Mouse (Mus musculus) thymus, postnatal 25 days (tissue): ENCODE data around the gene Prox2.

Experiments used
- DNase-seq: peaks from one replicate; pipeline ENCODE4 v3.0.0; 2022

The Prox2 gene

DNA sequence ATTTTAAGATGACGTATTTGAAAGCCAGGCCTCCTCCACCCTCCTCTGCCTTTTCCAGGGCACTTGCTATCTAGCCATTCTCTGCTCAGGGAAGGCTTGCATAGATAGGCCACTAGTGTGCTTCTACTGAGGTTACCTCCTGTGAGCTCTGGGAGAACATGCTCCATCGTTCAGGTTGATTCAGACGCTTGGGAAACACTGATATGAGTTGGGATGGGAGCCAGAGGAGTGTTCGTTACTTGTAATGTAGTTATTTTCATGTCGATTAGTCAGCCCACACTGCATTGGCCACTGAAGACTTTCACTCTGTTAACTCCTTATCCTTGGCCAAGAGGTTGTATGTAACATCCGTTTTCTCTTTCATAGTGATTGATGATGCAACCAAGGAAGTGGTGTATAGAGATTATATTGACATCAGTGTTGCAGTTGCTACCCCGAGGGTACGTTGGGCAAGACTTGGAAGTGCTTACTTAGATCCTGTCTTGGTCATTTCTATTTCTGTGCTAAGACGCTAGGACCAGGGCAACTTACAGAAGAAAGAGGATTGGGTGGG is 18.9 kb upstream of the Prox2 start:
- DNase-seq, result no peak

DNA sequence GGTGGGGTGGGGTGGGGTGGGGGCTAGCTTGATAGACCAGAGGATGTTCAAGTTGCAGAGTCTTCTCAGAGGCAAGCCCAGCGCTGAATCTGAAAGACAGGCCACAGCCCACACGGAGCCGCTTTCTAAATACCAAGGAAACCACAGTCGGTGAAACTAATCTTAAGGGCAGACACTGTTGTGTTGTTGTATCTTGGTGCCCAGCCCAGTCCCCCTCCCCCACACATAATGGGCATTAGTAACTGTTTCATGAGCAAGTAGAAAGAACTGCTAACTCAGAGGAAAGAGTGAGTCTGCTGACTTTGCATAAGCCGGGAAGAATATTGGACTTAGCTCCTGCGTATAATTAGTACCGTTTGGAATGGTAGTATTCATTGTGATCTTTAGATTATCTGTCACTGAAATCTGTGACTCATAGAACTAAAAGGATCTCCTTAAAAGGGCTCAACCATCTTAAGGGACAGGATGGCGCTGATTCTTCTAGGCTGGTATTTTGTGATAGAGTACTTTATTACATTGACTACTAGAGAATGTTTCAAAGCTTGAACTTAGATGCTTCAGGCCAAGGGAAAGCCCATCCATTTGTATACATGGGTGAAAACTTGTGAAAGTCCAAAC is 16.5 kb upstream of the Prox2 start:
- no peak for DNase-seq

DNA sequence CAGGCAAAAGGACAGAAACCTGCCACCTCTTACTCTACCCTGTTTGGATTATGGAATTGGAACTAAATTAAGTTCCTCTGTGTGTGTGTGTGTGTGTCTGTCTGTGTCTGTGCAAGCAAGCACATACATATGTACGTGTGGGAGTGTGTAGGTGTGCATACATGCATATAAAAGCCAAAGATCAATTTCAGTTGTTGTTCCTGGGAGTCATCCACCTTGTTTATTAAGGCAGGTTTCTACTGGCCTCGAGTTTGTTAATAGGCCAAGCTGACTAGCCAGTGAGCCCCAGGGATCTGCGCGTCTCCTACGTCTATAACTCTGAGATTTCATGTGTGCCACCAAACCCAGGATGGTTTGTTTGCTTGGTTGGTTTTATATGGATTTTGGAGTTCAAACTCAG is 14.2 kb upstream of the Prox2 start:
- no peak for DNase-seq

DNA sequence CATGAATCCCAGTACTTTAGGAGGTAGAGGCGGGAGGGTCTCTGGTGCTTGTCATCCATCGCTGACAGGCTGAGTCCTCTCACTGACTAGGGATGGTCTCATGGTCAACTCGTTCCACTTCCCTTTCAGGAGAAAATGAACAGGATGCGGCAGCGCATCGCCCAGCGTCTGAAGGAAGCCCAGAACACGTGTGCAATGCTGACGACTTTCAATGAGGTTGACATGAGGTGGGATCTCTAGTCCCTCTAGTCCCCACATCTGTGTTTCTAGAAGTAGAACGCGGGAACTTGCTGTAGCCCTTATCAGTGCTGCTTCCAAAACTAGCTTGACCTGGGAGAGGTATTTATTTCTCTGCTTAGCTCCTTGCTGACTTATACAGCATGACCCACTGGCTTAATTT is 13.1 kb upstream of the Prox2 start:
- peak; percentile 30 for DNase-seq

DNA sequence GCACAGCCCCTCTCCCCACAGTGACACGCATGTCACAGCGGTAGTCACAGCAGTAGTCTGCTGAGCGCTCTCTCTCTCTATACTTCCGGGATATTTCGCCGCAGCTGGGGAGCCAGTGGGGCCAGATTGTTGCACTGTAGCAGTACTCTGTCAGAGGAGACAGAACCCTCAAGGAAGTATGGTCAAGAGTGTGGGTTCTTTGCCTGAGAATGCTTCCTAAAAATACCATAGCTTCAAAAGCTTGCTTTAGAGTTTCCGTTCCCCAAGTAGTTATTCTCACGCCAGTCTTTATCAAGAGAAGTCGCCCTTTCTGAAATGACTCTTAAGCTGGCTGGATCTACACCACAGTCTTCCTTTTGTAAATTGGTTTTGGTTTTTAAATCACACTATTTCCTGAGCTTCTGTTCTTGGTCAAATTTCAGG is 12.6 kb upstream of the Prox2 start:
- peak; percentile 74 for DNase-seq

DNA sequence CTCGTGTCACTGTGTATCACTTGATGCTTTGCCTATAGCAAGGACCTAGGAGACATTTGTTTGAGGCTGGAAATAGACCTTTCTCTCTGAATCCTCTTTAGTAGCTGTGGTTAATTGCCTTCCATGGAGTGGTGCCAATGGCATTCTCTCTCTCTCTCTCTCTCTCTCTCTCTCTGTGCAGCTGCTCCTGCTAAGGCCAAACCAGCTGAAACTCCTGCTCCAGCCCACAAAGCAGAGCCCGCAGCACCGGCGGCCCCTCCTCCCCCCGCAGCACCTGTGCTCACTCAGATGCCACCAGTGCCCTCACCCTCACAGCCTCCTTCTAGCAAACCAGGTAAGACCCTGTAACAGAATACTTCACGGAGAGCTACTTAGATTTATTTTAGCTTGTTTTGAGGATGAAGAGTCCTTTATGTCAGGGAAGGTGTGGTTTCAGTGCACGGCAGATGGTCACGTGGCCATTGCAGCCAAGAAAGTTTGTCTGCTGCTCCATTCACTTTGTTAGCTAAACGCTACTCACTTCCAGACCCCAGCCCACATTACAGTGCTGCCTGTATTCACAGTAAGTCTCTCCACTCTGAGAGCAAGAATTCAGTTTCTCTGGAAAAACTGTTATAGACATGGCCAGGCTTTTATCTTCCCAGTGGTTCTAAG is 11.4 kb upstream of the Prox2 start:
- DNase-seq, result peak; percentile 72

DNA sequence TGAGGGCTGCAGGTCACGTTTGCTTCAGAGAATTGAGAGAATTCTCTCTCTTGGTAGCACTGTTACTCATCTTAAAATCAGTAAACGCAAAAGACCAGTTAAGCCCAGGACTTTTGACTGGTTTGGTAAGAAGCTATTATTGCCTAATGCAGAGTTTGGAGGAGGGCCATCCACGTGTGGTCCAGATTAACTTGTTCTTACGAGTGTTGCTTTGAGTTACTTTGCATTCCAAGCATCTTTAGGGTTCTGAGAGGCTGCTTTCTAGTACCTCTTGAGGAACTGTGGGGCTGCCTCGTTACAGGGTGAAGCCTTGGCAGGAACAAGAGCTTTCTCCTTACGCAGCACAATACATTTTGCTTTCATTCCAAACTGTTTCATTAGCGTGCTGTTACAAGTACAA is 5.1 kb upstream of the Prox2 start:
- DNase-seq, result no peak

DNA sequence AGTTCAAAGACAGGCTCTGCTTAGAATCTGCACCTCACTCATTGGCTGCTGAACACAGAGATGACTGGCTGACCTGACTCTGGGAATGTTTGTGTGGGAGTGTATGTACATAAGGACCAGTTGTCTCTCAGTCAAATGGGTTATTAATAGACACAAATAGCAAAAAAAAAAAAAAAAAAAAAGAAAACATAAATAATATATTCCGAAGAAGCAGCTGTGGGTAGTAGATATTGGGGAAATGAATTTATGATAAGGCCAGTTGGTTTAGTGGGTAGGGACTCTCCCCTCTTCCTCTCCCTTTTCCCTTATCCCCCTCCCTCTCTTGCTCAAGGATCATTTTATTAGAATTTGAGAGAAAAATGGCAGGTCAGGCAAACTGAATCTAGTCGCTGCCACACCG is 3.4 kb upstream of the Prox2 start:
- DNase-seq, result no peak

DNA sequence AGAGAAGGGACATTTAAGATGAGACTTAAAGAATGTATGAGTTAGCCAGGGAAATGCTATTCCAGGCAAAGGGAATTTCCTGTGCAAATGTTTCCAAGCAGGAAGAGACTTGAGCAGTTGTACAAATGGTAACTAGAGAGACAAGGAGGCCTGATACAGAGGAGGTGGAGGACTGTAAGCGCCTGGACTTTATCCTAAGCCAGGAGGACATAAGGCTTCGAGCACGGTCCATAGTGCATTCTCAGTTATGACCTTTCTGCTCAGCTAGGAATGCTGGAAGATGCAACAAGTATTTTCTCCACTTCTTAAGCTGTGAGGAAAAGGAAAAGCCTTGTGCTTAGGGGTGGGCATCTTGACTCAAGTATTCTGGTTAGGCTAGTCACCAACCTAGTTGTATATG is 2.8 kb upstream of the Prox2 start:
- DNase-seq, result no peak

DNA sequence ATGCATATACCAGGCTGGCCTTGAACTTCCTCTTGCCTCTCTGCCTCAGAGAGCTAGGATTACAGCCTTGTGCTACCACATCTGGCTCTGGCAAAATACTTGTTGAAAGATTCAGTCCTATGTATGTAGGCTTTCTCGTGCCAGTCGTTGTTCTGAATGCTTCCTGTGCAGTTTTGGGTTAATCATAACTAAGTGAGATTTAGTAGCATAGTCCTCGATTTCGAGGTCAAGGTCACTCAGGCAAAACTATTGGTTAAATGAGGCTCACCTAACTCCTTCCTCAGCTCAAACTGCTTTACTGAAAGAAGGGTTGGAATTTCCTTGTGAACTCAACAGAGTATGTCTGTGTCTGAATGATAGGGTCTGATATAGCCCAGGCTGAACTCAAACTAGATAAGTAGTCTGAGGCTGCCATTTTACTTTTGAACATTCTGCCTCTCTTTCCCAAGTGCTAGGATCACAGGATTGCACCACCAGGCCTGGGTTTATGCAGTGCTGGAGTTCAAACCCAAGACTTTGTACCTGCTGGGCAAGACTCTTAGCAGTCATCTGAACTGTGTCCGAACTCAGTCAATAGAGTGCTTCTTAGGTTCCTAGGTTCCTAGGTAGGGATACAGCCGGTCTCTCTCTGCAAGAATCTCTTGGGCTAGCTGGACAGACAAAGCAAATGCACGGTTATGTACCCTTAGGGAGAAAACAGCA is 2.1 kb upstream of the Prox2 start:
- no peak for DNase-seq

DNA sequence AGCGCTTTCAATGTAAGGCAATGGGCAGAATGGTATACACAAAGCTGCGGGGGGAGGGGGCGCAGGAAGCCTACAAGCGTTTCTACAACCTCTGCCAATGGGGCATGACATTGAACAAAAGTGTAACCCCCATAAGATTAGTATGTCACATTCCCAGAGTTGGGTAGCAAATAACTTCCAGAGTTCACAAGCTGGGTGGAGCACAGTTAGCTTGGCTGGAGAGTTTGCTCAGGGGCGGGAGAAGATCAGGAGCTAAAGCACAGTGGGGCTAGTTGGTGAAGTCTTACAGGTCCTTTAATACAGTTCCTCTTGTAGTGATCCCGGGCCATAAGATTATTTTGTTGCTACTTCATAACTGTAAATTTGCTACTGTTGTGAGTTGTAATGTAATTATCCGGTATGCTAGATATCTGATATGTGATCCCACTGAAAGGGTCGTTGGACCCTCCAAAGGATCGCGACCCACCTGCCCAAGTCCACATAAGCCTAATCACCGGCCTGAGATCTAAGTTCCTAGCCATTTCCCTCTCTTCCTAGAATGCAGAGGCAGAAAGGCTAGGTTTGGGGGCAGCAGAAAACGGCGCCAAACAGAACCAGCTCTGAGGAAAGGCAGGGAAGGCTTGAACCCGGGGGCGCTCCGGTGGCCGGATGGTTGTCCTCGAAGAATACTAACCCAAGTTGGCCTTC is 405 bp downstream of the Prox2 start:
- DNase-seq, result peak; percentile 33

DNA sequence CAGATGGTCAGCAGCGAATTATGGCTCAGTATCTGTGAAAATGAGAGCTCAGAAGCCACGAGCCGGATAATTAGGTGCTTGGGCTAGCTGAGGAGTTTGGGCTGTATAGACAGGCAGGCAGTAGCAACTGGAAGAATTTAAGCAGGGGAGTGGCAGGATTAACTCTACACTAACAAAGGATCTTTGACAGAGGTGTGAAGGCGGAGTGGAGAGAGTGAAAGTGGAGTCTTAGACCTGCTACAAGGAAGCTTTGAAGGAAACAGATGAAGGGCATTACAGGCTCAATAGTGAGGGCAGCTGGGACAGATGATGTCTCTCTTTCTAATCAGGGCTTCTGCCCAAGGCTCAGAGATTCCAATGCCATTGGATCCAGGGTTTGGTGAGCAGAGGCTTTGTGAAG is 1.1 kb downstream of the Prox2 start:
- DNase-seq, result no peak

DNA sequence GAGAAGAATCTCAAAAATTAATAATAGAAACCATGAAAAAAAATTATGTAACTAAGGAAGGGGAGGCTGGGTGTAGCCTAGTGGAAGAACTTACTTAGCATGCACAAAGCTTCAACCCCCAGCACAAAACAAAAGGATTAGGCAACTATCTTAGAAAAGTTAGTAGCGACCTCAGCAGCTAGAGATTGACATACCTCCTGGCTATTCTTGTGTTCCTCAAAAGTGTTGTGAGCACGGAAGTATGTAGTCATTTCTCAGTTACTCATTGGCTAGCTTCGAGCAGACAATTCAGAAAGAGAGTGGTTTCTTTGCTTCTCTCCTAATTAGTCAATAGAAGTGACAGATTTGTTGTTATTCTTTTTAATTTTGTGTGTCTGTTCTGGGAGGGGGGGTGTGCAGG is 1.9 kb downstream of the Prox2 start:
- no peak for DNase-seq

DNA sequence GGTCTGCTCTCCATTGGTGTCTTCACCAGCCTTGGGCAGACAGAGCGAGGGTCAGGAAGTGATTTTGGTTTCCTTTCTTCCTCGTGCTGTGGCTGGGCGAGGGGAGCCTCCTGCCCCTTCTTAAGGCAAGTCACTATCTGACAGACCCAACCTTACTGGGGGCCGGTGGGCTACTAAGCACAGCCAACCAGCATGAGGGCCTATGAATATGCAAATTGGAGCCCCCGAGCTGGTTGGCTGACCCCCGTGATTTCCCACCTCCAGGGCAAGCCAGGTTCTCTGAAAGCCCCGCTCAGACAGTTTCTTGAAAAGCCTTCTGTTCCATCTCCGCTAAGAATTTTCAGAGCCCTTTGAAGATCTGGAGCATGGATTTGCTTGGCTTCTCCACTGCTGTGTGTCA is 4.3 kb downstream of the Prox2 start:
- DNase-seq, result no peak

DNA sequence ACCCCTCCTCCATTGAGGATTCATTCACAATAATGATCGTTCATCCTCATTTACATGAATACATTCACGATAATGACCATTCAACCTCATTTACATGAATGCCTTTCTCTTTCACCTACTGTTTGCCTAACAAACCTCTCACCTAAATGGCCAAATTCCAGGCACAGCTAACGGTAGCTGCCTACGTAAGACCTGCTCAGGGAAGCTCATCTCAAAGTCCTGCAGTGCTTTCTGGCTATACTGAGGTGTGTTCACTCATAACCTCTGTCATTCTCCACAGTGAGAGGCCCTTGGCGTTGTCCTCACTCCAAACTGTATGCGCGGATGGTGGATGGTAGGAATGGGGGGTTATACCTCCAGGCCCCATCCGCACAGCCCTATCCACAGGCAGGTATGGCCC is 5.8 kb downstream of the Prox2 start:
- no peak for DNase-seq

DNA sequence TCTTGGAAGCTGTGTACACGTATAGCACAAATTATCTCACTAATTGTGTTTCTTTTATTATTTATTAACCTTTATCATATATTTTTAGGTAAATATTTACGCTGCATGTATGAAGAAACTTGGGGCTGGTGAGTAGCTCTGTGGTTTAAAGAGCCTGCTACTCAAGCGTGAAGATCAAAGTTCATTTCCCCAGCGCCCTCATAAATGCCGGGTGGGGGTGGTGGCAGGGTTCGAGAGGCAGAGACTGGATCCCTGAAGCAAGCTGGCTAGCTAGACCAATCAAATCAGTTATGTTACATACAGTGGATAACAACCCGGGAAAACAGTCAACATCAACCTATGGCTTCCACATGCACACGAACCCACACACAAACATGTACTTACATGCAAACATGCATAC is 7.5 kb downstream of the Prox2 start:
- DNase-seq, result no peak

DNA sequence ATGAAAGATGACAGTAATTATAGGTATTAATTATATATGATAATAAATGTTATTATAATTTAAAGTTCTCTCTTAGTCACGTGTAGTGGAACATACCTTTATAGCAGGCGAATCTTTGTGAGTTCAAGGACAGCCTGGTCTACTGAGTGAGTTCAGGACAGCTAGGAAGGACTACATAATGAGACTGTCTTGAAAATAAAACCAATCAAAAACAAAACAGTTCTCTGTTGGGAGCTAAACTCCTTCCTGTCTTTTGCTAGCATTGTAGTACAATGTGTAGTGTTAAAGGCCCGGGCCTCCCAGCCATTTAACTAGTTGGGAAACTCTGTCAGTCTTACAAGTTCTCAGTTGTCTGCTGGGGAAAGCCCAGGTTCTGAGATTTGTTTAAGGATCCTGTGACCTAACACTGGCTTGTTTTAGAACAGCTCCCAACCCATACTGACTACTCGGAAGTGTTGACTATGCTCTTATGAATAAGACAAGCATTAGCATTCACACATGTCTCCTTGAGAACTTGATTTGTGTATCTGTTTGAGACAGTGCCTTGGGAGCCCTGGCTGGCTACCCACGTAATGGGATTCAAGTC is 8.9 kb downstream of the Prox2 start:
- no peak for DNase-seq

DNA sequence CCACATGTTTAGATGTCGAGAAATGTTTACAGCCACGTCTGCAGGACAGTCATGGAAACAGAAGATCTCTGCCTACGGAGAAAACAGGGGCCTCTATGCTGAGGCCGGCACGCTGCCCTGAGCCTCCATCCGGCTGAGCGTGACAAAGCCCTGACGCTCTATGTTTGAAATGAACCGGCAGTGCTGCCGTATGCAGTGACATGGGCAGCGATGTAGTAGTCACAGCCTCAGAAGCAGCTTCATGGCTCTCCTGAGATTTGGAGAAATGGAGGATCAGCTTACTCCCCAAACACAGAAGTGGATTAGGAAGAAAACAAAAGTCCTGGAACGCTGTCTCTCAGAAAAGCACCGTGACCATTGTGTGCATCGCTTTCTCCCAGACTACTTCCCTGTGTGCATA is 9.6 kb downstream of the Prox2 start:
- no peak for DNase-seq

DNA sequence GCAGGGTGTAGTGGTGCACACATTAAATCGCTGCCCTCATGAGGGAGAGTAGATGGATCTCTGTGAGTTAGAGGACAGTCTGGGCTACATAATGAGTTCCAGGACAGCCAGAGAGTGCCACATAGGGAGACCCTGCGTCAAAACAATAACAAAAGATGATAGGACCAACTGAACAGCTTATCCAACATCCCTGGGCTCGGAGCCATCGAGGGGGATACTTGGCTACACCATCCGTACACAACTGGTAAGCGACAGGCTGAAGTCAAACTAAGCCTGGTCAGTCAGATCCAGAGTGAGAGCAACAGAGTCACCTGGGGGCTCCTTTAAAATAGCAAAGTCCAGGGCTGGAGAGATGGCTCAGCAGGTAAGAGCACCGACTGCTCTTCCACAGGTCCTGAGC is 14.7 kb downstream of the Prox2 start:
- DNase-seq, result no peak

DNA sequence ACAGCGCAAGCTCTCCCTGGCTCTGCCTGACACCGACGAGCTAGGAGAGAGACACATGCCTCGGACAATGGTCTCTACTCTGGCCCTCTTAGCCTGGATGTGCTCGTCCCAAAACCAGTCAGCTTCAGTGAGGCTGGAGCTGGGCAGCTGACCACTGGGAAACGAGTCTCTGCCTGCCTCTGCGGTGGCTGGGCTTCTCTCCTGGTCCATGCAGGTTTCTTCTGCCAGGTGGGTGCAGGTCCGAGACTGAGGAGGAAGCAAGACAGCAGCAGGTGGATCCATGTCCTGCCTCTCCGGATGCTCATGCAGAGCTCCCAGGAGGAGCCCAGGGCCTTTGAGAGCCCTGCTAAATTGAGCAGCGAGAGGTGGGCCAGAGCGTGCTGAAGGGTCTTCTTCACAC is 15.4 kb downstream of the Prox2 start:
- DNase-seq, result no peak

DNA sequence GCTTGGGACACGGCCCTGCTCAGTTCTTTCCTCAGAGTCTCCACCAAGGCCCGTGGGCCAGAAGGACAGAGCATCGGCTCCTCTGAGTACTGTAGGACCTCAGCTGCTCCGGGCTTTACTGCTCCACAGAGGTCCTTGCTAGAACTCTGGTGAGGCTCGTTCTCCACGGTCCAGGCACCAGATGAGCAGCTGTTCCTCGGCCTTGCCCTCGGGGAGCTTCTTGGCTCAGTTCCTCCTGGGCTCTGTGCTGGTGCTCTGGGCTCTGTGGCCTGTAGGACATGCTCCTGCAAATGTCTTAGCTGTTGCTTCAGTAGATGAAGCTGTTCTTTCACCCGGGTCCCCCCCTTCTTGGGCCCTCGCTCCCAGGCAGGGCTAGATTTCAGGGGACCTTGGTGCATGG is 15.9 kb downstream of the Prox2 start:
- DNase-seq, result no peak

DNA sequence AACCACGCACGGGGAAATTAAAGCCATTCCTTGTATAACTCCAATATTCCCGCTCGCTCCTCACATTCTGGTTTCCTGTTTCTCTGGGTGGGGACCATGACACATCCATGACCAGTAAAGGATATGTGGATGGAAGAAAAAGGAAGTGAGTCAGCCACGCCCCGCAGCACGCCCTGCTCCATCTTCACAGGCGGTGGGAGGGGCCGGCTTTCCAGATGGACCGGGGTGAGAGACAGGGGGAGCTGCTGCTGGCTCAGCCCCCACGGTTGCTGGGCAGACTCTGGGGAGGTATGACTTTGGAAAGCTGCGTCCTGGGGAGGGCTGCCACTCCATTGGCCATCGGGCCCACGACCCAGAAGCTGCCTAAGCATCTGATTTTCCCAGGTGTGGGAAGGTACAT is 16.5 kb downstream of the Prox2 start:
- no peak for DNase-seq

DNA sequence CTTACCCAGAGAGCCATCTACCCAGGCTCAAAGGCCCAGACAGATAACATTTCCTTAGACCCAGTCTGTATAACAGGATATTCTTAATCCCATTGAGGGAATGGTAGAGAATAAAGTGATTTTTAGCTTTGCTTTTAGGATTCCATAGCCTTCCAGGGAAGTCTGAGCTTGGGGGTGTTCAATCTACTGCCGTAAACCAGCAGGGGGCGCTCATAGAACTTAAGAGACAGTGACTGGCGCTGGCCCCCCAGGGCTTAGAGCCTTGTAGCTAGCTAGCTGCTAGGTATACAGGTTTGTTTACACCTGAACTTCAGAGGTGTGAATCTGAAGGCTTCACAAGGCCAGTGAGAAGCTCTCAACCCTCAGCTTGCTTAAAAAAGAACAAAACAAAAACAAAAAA is 18.3 kb downstream of the Prox2 start:
- peak; percentile 79 for DNase-seq
